Mouse (Mus musculus) ES-E14 (cell line): ENCODE data around the gene R3hdml. TPM values are rescaled to one million over a fixed set of nuclear protein-coding genes. Genes with fewer than 3 reads are reported as not detected.

Source experiments
- DNase-seq: peaks from one replicate; pipeline ENCODE4 v3.0.0-alpha.2; 2013; ENCODE audit warnings: low read depth, low spot score
- H3K27ac ChIP-seq: 2 replicates; pipeline ENCODE4 v1.5.1; 2012; ENCODE audit warnings: low read depth, mild to moderate bottlenecking, low read length, moderate library complexity, mixed read lengths; ENCODE audit not compliant: poor library complexity, insufficient read depth, severe bottlenecking
- H3K36me3 ChIP-seq: 2 replicates; pipeline ENCODE4 v1.6.1; 2012; ENCODE audit warnings: mild to moderate bottlenecking, low read length, moderate library complexity, mixed read lengths; ENCODE audit not compliant: control insufficient read depth, poor library complexity, insufficient read depth, severe bottlenecking
- H3K4me1 ChIP-seq, 2 experiments: fragments of 150-350 bp in 1 of 2; sonication (generic) in 1 of 2; 2 replicates each; pipeline ENCODE4 v1.6.1; 2012; ENCODE audit warnings: low read length in 2 of 2, mild to moderate bottlenecking in 1 of 2, mixed read lengths in 1 of 2; ENCODE audit not compliant: control insufficient read depth in 2 of 2, insufficient read depth in 2 of 2, poor library complexity in 1 of 2
- H3K4me3 ChIP-seq, 2 experiments: fragments of 150-350 bp in 1 of 2; sonication (generic) in 1 of 2; 2 replicates each; pipeline ENCODE4 v1.5.1; 2012; ENCODE audit warnings: low read length in 2 of 2, low read depth in 1 of 2, mild to moderate bottlenecking in 1 of 2, mixed read lengths in 1 of 2; ENCODE audit not compliant: insufficient read depth in 1 of 2, poor library complexity in 1 of 2, severe bottlenecking in 1 of 2
- H3K9ac ChIP-seq: 2 replicates; pipeline ENCODE4 v1.6.1; 2012; ENCODE audit warnings: low read depth, mild to moderate bottlenecking, low read length, mixed read lengths; ENCODE audit not compliant: poor library complexity, insufficient read depth, severe bottlenecking
- H3K9me3 ChIP-seq: fragments of 150-350 bp; sonication (generic); 2 replicates; pipeline ENCODE4 v1.6.1; 2012; ENCODE audit warnings: low read depth, mild to moderate bottlenecking, low read length; ENCODE audit not compliant: control insufficient read depth, insufficient read depth
- CHD2 ChIP-seq: IDR thresholded peaks from 2 replicates; pipeline ENCODE4 v1.6.1; 2014; ENCODE audit warnings: mild to moderate bottlenecking, low read depth, low read length, inconsistent platforms
- HCFC1 ChIP-seq: IDR thresholded peaks from 2 replicates; pipeline ENCODE4 v1.6.1; 2012; ENCODE audit warnings: low read length, inconsistent platforms, borderline replicate concordance; ENCODE audit not compliant: insufficient read depth
- MAFK ChIP-seq: IDR thresholded peaks from 2 replicates; pipeline ENCODE4 v1.6.1; 2014; ENCODE audit warnings: mild to moderate bottlenecking, low read depth, low read length, inconsistent platforms; ENCODE audit not compliant: insufficient read depth
- ZC3H11A ChIP-seq: IDR thresholded peaks from 2 replicates; pipeline ENCODE4 v1.6.1; 2012; ENCODE audit warnings: low read depth, mild to moderate bottlenecking, inconsistent platforms, low read length, borderline replicate concordance
- ZNF384 ChIP-seq: IDR thresholded peaks from 2 replicates; pipeline ENCODE4 v1.6.1; 2012; ENCODE audit warnings: low read depth, low read length, inconsistent platforms
- in situ Hi-C, 2 experiments: fragments of 600-800 bp; cut with MboI; formaldehyde crosslinking; loops; one replicate each; pipeline ENCODE4 v1.15.1; 2025; ENCODE audit warnings: low sequenced_read_pairs in 2 of 2, inconsistent platforms in 1 of 2; ENCODE audit not compliant: unreplicated experiment in 2 of 2
- total RNA-seq: library from RNA; depleted of rRNA; stranded (reverse); fragments of 300-350 nt; gene quantifications from 2 replicates; pipeline ENCODE4 v1.2.3, GENCODE M21; 2012; rRNA removed

Gene R3hdml
- total RNA-seq, 1 experiment: 4.4 TPM

- Histone ChIP-seq H3K9ac (no peak overlapping the region), H3K4me1 (peaks cover 0 to 1% of the 10 kb centered on the region in 2 experiments; a peak in 1 of 4 replicates), H3K9me3 (no peaks in the 10 kb centered on the region), H3K27ac (no peak overlapping the region), H3K36me3 (no peaks in the 10 kb centered on the region), H3K4me3 (no peak overlapping the region)
- DNase-seq: no peak
- no peak for TF ChIP-seq CHD2
- no peak for TF ChIP-seq ZC3H11A
- TF ChIP-seq HCFC1: no peak
- no peak for TF ChIP-seq MAFK
- TF ChIP-seq ZNF384: no peak
- in situ Hi-C loops: no loop called here
Observed at GRCm38 (mm10) chr2:163549786-163550185, 57.7 kb downstream of the R3hdml start.

Other genes with a start within 250 kb of the R3hdml start
- gene Jph2, start 94.3 kb upstream of the R3hdml start, total RNA-seq: 3.0 and 7.7 TPM in 2 replicates
- gene Oser1, start 67.6 kb upstream of the R3hdml start, total RNA-seq: 31.5 and 42.0 TPM in 2 replicates
- gene Gdap1l1, start 53.8 kb upstream of the R3hdml start, total RNA-seq: 1.1 and 3.1 TPM in 2 replicates
- 23.4 and 29.8 TPM in 2 replicates for gene Fitm2, start 19.7 kb upstream of the R3hdml start, total RNA-seq
- 0.90 and 1.1 TPM in 2 replicates for gene Hnf4a, start 14.5 kb downstream of the R3hdml start, total RNA-seq
- gene Ttpal, start 110.0 kb downstream of the R3hdml start, total RNA-seq: 5.4 and 7.8 TPM in 2 replicates
- gene Serinc3, start 152.8 kb downstream of the R3hdml start, total RNA-seq: 59.3 and 62.0 TPM in 2 replicates
- gene Pkig, start 166.1 kb downstream of the R3hdml start, total RNA-seq: 13.2 and 14.8 TPM in 2 replicates